Mouse (Mus musculus) B cell, adult (primary cell): ENCODE measurements around the gene Umodl1. TPM values are rescaled to one million over a fixed set of nuclear protein-coding genes. Genes with fewer than 3 reads are reported as not detected.

ENCODE experiments used
- total RNA-seq: library from RNA; stranded (reverse); gene quantifications from 4 replicates; pipeline ENCODE4 v1.2.4, GENCODE M21; 2023; ENCODE audit not compliant: inconsistent age

The Umodl1 gene
- not detected in 4 replicates for total RNA-seq

GRCm38 (mm10) chr17:30954340-30954739, at the start of gene Umodl1:
Gene Umodl1 (plus strand): TSS chr17:30954640.

GRCm38 (mm10) chr17:31057151-31057890, 102.9 kb downstream of the Umodl1 start, which contains the start of gene Abcg1:
Gene Abcg1 (plus strand): TSS chr17:31057675.

Other genes with a start within 250 kb of the Umodl1 start
- not detected in 4 replicates for gene Glp1r, start 52.8 kb upstream of the Umodl1 start, total RNA-seq
- 112 to 129 TPM (median 121 TPM) in 4 replicates for gene Abcg1, start 103.0 kb downstream of the Umodl1 start, total RNA-seq
- not detected in 4 replicates for gene Tff3, start 175.0 kb downstream of the Umodl1 start, total RNA-seq
- not detected in 4 replicates for gene Tff2, start 189.6 kb downstream of the Umodl1 start, total RNA-seq
- gene Tff1, start 210.6 kb downstream of the Umodl1 start, total RNA-seq = not detected in 4 replicates
- gene Tmprss3, start 244.3 kb downstream of the Umodl1 start, total RNA-seq = 0.26 to 0.57 TPM (median 0.41 TPM) in 4 replicates